Mouse (Mus musculus) thymus, postnatal 10 days (tissue): ENCODE measurements around the gene Rabac1.

Experiments
- DNase-seq, 2 experiments: peaks; one replicate each; pipeline ENCODE4 v3.0.0; 2021; ENCODE audit warnings: low spot score in 2 of 2

Rabac1 gene

DNA sequence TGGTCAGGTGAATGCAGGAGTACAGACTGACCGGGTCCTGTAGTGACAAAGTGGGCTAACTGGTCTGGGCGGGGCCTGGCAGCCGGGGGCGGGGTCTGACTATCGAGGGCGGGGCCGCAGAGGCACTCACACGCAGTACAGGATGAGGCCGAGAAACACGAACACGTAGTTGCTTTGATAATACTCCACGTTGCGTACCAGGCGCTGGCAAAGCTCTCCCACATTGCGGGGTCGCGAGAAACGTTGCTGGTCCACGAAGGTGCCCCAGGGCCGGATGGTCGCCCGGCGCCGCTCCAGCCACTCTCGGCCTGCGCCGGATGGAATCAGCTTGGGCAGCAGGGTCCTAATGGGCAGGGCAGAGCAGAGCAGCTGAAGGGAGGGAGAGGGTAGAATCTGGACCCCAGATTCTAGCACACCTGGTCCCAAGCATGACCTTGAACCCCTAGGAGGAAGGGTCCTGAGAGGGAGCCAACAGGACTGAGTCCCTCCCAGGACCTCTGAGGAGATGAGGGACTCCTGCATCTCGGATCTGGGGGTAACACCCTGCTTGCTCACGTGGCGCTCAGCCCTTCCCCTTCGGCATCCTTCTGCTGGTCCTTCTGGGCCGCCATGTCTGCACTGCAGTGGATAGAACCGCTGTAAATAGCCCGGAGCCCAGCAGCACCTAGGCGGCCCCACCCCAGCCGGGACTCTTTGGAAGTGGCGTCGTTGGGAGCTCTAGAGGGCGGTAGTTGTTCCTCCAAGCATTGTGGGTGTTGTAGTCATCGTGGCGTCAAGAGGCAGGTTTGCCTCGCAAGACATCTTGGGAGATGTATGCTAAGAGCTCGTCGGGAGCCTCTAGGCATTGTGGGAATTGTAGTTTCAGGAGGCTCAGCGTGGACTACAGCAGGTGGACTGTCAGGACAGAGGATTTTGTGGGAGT lies at the start of gene Rabac1:
Gene Rabac1 (minus strand): TSS at position 783 of the 922 bp plus-strand sequence.
- peak; percentile 81 to 86 for DNase-seq

DNA sequence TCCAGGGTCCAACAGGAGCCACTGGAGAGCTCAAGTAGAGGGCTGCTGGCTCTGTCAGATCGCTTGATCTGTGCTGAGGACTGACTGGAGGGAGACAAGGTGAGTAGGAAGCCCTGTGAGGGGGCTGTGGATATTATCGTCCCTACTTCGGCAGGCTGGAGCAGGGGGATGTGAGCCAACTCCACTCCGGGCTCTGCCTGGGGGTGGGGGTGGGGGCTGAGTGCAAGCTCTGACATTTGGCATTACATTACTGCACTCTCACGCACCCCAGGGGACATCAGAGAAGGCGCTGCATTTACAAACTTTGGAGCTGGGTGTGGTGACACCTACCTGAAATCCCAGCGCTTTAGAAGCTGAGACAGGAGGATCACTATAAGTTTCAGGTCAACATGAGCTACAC lies 39.0 kb upstream of the Rabac1 start:
- no peak for DNase-seq

DNA sequence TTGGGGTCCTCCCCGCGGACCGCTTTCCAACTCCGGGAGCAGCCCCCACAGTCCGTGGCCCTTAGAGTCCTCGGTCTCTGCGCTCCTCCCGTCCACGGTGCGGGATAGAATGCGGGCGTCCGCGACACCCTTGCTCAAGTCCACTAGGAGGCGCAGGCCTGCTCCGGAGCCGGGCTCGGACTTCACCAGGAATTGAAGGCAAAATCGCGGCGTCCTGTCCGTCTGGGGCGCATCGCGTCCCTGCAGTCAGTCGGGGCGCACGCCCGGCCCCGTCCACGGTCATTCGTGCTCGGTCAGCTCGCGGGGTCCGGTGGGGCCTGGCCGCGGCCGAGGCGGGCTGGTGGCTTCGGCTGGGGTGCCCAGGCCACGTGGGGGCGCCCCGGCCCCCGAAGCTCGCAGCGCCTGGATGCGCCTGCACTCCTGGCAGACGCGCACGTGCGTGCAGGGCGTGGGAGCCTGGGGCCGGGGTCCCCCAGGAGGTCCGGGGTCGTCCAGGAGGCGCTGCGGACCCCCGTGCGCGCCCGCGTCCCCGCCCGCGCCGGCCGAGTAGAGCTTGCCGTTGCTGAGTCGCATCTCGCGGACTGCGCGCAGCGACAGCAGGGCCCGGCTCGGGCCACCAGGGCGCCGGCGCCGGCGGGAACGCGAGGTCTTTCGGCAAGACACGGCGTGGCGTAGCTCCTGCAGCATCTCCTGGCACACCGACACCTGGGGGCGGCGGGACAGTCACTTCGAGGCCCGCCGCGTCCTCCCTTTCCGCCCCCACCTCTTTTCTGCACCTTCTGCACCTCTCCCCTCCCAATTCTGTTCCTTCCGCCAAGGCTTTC lies 37.7 kb upstream of the Rabac1 start:
- no peak for DNase-seq

DNA sequence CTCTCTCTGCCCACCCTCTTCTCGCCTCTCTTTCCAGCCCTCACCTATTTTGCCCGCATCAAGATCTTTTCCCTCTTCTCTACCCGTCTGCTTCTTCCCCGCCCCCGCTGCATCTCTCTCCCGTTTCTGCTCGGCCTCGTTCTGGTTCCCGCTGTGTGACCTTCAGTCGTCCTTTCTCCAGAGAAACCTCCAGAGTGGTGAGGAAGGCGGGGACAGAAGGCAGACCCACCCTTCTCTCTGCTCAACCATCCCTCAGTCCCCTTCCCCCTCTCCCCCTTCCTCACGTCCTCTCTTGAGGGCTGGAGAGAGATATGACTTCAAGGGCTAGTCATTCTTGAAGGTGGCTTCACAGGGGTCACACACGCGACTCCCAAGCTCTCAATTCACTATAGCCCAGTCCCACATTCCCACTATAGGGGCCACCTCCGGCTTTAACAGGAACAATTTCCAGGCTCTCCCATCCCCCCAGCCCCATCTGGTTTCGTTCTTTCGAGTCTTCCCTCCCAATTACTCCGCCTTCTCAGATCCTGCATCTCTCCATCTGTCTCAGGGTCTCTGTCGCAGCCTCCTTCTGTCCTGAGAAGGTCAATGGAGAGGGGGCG lies 36.6 kb upstream of the Rabac1 start:
- no peak for DNase-seq

DNA sequence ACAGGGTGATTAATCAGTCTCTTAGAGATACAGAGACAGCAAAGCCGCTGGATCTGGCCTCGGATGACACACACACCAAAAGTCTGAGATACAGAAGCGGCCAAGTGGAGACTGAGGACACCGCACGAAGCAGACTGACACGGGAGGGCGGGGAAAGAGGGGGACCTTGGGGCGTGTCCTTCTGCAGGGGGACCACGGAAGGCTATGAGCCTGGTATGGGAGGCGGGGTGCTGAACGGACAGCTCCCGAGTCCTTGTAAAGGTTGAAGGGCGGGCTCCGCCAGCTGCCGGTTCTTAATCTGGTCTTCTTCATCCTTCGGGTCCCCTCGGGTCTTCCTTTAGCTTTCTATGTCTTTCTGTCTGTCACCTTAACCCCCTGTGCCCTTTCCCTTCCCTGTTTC lies 36.1 kb upstream of the Rabac1 start:
- peak; percentile 44 to 78 for DNase-seq

DNA sequence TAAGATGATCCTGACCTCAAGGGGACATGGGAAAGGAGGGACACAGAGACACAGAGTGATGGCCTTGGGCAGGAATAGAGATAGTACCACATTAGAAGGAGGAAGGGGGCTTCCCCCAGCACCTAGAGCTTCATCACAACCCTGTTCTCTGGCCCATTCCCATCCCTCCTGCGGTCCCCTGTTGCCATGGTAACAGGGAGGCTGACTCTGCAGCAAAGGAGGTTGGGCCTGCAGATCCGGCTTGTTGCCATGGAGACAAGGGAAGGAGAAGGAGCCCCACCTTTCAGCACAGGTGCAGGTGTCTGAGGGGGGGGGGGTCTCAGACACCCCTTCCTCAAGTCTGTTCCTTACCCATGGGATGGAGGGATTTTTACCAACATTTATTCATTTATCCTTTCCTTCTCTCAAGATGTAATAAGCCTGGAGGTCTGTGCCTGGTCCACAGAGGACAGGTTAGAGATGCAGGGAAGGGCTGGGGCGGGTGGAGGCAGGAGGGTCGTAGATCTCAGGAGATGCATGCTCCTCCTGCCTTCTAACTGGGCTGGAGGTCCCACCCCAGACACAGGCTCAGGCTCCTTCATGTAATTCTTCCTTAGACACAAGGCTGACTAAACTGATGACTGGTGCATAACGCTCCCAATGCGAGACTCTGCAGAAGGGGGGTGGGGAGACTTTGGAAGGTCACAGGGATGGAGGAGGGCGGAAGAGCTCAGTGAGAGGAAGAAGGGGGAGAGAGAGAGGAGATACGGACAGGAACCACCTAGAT lies 35.2 kb upstream of the Rabac1 start:
- no peak for DNase-seq

DNA sequence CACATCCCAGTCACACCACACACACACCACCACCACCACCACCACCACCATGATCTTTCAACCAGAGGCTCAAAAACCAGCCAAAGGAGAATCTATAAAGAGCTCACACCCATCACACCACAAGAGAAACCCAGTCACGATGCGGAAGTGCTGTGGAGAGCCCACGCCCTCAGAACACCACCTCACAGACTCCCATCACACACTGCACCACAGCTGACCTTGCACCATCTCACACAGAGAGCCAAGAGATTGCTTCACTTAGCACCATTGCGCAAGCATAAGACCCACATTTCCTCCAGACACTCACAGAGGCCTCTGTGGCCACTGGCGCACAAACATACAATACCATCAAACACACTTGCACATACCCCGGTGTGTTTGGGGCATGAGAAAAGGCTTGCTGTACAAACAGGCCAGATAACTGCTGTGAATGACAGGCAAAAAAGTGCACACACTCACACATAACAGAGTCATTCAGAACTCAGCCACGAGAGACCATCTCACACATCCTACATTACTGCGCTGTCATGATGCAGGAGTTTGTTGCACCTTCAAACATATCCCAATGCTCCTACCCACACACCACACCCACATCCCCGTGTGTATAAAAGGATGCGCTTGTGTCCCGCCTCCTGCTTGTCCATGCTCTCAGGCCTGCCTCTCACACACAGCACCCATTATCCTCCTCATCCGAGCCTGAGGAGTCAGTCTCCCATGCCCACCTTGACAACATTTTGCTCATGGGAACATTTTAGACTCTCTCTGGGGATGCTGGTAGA lies 34.2 kb upstream of the Rabac1 start:
- DNase-seq = no peak

DNA sequence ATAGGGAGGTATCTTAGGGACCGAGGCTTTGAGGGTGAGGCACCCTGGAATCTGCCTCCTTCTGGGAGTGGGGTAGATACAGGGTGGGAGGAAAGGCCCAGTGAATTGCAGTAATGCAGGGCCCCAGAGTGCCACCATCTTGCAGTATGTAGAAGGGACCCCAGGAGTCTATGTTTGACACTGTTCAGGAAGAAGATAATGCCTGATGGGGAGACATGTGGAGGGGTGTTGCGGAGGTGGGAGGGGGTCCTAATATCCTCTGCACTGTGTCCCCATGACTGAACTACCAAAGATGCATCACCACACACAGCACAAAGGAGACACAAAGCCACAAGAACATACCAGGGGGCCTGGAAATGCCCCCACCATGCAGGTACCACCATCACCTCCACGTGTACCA lies 33.6 kb upstream of the Rabac1 start:
- no peak for DNase-seq

DNA sequence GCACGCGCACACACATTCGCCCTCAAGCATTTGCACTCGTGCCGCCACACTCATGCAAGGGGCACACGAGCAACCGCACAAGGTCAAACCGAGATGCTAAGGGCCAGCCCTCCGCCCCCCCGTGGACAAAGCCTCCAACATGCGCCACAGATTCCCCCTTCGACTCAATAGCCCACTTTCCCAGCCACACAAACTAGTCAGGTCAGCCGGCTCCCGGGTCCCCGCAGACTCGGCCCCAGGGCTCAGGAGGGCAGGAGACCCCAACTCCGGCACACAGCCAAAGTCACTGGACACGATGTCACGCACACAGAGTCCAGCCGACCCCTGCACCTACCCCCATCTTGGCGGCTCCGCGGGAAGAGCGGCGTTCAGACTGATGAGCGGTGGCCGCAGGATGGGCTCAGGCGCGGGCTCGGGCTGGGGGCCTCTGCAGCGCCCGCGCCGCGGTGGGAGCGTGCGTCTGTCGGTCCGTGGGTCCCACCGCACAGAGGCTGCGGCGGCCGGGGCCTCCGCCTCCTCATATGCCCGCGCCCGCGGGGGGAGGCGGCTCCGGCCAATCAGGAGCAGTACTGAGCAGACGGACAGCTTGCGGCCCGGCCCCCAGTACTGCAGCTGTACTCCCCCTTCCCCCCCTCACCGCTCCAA lies 33.0 kb upstream of the Rabac1 start, which contains the start of gene Atp1a3:
Gene Atp1a3 (minus strand): TSS at position 538 of the 645 bp plus-strand sequence.
- DNase-seq = peak in 1 of 2 experiments; percentile 33

DNA sequence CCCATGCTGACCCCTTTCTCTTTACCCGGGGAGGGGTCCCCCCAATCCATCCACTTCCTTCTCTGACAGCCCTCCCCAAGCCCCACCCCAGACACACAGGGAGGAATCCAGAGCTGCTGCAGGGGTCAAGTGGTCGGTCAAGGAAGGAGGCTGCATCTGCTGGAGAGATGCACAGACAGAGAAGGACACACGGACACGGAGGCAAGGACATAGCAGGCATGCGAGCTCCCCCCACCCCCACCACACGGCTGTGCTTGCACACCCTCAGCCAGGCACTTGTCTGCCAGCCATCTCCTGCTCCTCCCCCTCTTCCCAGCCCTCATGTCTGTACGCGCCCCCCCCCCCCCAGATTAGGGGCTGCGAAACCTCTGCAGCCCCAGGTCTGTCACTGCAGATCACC lies 32.3 kb upstream of the Rabac1 start:
- no peak for DNase-seq

DNA sequence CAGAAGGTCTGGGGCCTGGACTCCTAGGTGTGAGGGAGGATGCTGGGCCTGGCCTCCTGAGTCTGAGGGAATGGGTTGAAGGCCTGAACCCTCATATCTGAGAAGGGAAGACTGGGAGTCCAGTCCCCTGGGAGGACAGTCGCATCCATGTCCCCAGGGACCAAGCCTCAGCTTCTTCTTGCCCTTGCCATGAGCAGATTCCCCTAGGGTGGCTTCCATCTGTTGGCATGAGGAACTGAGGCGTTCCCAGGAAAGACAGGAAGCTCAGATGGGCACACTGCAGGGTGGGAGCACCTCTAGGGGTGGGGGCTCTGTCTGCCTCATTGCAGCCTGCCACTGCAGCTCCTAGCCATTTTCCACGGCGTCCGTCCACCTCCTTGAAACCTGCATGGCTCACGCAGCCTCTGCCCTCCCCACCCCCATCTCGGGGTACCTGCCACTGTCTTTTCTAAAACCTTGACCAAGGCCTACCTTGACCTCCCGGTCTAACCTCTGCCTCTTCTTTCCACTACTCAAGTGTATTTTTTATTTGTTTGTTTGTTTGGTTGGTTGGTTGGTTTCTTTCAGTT lies 31.4 kb upstream of the Rabac1 start:
- DNase-seq = no peak

DNA sequence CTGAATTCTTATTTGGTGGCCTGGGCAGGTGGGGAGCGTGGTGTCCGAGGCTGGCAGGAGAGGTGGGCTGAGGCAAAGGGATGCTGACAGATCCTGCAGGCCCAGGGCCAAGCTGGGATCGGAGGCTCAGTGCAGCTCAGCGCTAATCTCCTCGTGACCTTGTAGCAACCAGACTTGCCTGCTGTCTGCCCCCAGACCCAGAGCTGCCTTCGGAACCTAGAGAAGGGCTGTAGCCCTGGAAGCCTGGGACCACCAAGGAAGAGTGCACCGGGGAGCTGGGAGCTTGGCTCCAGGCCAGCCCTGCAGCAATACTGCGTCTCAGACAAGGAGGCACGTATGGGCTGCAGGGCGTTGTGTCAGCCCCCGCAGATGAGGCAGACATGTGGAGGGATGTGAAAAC lies 30.7 kb upstream of the Rabac1 start:
- no peak for DNase-seq

DNA sequence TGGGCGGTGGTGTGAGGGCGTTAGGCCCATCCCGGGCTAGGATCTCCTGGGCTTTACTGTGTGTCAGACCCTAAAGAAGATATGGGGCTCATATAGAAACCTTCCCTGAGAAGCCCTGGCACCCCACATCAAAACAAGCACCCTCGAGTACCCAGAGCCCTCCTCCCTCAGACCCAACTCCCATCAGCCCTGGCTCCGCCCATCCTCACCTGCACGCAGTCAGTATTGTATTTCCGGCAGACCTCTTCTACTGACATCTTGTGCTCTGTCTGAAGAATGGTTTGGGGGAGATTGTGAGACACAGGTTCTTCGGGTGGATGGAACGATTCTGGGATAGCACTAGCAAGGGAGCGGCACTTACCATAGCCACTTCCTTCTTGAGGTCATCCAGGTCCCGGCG lies 28.2 kb upstream of the Rabac1 start:
- peak; percentile 74 to 82 for DNase-seq

DNA sequence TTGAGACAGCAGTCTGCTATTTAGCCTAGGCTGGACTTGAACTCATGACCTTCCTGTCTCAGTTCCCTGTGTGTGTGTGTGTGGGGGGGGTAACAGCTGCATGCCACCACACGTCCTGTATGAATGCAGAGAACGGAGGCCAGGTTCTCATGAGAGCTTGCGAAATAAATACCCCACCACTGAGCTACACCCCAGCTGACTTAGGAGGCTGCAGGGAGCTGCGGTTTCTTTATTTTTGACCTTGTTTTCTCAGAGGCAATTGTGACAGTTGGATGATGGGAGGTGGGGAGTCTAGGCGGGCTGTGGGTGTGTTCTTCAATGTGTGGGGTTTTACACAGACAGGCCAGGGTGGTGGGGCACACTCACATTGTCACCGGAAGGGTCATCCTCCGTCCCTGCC lies 27.7 kb upstream of the Rabac1 start:
- peak; percentile 50 to 69 for DNase-seq

DNA sequence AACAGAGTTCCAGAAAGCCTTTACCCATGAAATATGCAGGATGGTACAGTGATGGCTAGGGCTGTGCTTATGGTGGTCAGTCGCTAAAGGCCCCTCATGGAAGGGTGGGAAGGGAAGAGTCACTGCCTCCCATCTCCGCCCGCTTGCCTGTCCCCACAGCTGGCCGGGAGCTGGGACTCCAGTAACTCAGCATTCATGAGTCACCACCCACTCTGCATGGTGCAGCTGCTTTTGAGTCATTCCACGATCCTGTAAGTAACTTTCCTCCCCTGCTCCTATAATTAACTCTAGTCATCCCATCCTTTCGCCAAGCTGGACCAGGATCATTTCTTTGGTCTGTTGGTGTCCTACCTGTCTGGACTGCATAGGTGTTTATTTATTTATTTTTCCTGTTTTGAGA lies 20.5 kb upstream of the Rabac1 start:
- no peak for DNase-seq

DNA sequence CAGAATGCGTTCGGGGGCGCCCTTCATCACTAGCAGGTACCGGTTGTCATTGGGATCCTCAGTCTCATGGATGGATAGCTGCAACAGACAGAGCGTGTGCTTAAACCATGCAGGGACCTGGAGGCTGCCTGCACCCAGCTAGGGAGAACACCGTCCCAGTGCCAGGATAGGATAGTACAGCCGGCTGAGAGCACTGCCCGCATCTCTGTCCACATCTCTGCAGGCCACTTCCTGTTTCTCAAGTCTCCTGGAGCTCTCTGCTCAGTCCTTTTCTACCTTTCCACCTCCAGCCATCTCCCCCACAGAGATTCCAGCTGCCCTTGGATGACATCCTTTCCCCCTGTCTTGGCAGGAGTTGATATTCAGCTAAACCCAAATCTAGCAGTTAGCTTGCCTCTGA lies 17.9 kb upstream of the Rabac1 start:
- DNase-seq = no peak

DNA sequence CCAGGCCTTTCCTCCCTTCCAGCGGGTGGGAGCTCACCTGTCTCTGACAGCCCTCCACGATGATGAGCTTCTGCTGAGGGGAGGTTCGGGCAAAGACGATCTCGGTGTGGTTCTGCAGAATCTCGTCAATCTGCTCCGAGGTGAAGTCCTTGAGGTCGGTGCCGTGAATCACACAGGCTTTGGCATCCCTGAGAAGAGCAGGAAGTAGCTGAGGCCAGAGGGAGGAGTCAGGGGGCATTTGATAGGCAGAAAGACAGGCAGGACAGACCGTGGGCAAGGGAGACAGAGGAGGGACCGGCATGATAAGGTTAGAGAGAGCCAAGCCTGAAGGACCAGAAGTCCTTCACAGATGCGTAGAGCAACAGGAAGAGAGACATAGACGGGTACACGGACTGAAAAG lies 15.4 kb upstream of the Rabac1 start:
- no peak for DNase-seq

DNA sequence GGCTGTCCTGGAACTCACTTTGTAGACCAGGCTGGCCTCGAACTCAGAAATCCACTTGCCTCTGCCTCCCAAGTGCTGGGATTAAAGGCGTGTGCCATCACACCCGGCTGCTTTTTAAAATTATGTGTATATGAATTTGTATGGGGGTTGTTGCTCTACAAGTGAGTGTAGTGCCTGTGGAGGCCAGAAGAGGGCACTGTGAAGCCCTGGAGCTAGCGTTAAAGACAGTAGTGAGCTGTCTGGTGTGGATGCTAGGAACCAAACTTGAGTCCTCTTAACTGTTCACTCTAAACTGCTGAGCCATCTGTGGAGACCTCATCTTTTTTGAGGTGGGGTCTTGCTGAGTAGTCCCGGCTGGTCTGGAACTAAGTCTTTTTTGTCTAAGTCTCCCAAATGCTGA lies 13.2 kb upstream of the Rabac1 start:
- no peak for DNase-seq

DNA sequence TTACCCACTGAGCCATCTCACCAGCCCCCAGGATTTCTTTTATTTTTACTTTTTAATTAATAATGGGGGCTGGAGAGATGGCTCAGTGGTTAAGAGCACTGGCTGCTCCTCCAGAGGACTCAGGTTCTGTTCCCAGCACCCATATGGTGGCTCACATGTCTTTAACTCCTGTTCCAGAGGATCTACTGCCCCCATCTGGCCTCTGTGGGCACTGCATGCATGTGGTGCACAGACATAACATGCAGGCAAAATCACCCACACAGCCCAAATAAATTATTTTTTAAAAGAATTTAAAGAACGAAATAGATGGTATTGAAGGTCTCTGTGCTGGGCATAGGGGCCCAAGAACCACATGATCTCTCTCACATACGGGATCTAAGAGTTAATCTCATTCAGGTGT lies 11.8 kb upstream of the Rabac1 start:
- DNase-seq = no peak

DNA sequence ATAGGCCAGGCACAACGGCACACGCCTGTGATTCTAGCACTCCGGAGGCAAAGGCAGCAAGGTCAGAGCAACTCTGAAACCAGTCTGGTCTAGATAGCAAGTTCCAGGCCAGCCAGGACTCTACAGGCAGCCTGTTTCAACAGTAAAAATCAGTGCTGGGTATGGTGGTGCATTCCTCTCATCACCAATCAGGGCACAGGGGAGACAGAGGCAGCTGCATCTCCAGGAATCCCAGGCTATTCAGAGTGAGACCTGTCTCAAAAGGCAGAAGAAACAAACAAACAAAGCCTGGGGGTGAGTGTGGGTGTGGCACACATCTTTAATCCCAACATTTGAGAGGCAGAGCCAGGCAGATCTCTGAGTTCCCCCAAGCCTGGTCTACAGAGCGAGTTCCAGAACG lies 10.8 kb upstream of the Rabac1 start:
- DNase-seq = no peak
